Comparison of ENCODE assay signal across 7 mouse cellular contexts in genomic region chr4:43630671-43631045, GRCm38 (mm10). TPM values are rescaled to one million over a fixed set of nuclear protein-coding genes. Genes with fewer than 3 reads are reported as not detected.
DNase-seq lines count a peak whose midpoint lies in the region; ATAC-seq lines count a peak whose summit lies in the region.

No protein-coding gene starts in this region.

- 0 out of 2 replicates have a peak, but pooled peaks have one; percentile 1 for ATAC-seq in lung, embryonic 16.5 days (ENCODE audit: low read depth)
- peak; percentile 41 for ATAC-seq in forebrain, embryonic 14.5 days
- no peak for ATAC-seq in liver, embryonic 12.5 days
- 0 out of 2 replicates have a peak, but pooled peaks have one; percentile 11 for ATAC-seq in stomach, embryonic 15.5 days (ENCODE audit: insufficient read depth, low FRiP score, low read depth)

- peak overlapping the region; percentile 6; the same call in 1 of the 2 replicates for H3K27ac ChIP-seq in lung, embryonic 16.5 days (ENCODE audit: low read length)
- H3K27ac ChIP-seq in forebrain, embryonic 14.5 days (ENCODE audit: low read depth, low read length): peak overlapping the region; percentile 77
- no peak overlapping the region for H3K27ac ChIP-seq in liver, embryonic 12.5 days
- H3K27ac ChIP-seq in stomach, embryonic 15.5 days: peak overlapping the region; percentile 44

- H3K36me3 ChIP-seq in lung, embryonic 16.5 days (ENCODE audit: control insufficient read depth, insufficient read depth, low read length): no peaks in the 10 kb centered on the region
- H3K36me3 ChIP-seq in forebrain, embryonic 14.5 days (ENCODE audit: control insufficient read depth, insufficient read depth, low read length): no peaks in the 10 kb centered on the region
- no peaks in the 10 kb centered on the region for H3K36me3 ChIP-seq in liver, embryonic 12.5 days
- no peaks in the 10 kb centered on the region for H3K36me3 ChIP-seq in stomach, embryonic 15.5 days

- H3K4me2 ChIP-seq in lung, embryonic 16.5 days (ENCODE audit: low read depth, low read length): peak overlapping the region; percentile 81
- peak overlapping the region; percentile 83 for H3K4me2 ChIP-seq in forebrain, embryonic 14.5 days (ENCODE audit: low read length)
- H3K4me2 ChIP-seq in liver, embryonic 12.5 days: peak overlapping the region; percentile 88
- peak overlapping the region; percentile 91 for H3K4me2 ChIP-seq in stomach, embryonic 15.5 days

- DNase-seq in lung, postnatal 14 days: no peak
- DNase-seq in forebrain, embryonic 14.5 days (ENCODE audit: low spot score): peak; percentile 53
- no peak for DNase-seq in ovary, postnatal 14 days (ENCODE audit: low spot score)
- DNase-seq in thymus, adult 18-20 months: no peak

- no peak overlapping the region for H3K4me3 ChIP-seq in lung, embryonic 16.5 days (ENCODE audit: low read length)
- H3K4me3 ChIP-seq in forebrain, embryonic 14.5 days (ENCODE audit: low read depth, low read length): peak overlapping the region; percentile 62; the same call in 1 of the 2 replicates
- peak overlapping the region; percentile 62 for H3K4me3 ChIP-seq in liver, embryonic 12.5 days
- H3K4me3 ChIP-seq in stomach, embryonic 15.5 days (replicated peaks): peak overlapping the region; percentile 61; the same call in 1 of the 2 replicates

- 28% methylated on average over 5 of the region's 5 CpGs for WGBS in lung, embryonic 16.5 days
- WGBS in forebrain, embryonic 14.5 days: 14% methylated on average over 5 of the region's 5 CpGs
- WGBS in liver, embryonic 12.5 days (ENCODE audit: insufficient replicate concordance): 19% methylated on average over 5 of the region's 5 CpGs
- WGBS in stomach, embryonic 15.5 days: 27% methylated on average over 5 of the region's 5 CpGs

- H3K9ac ChIP-seq in lung, embryonic 16.5 days (ENCODE audit: low read length): peak overlapping the region; percentile 84; the same call in 1 of the 2 replicates
- H3K9ac ChIP-seq in forebrain, embryonic 14.5 days (ENCODE audit: low read length): peak overlapping the region; percentile 95
- H3K9ac ChIP-seq in liver, embryonic 12.5 days: no peak overlapping the region
- H3K9ac ChIP-seq in stomach, embryonic 15.5 days: no peak overlapping the region

- H3K9me3 ChIP-seq in lung, embryonic 16.5 days (ENCODE audit: control insufficient read depth, low read length): no peaks in the 10 kb centered on the region; the same call in 1 of the 2 replicates
- no peaks in the 10 kb centered on the region for H3K9me3 ChIP-seq in forebrain, embryonic 14.5 days (replicated peaks; ENCODE audit: control insufficient read depth, low read length)
- H3K9me3 ChIP-seq in liver, embryonic 12.5 days (replicated peaks): peaks cover 7% of the 10 kb centered on the region
- H3K9me3 ChIP-seq in stomach, embryonic 15.5 days: no peaks in the 10 kb centered on the region; the same call in 1 of the 2 replicates

- no peaks in the 10 kb centered on the region; the same call in 1 of the 2 replicates for H3K27me3 ChIP-seq in lung, embryonic 16.5 days (ENCODE audit: control insufficient read depth, insufficient read depth, low read depth, low read length)
- H3K27me3 ChIP-seq in forebrain, embryonic 14.5 days (replicated peaks; ENCODE audit: control insufficient read depth, insufficient read depth, low read length): no peaks in the 10 kb centered on the region
- peaks cover 39% of the 10 kb centered on the region for H3K27me3 ChIP-seq in liver, embryonic 12.5 days (replicated peaks)
- H3K27me3 ChIP-seq in stomach, embryonic 15.5 days (replicated peaks): 0 out of 2 replicates have a peak, but pooled peaks cover 8% of the 10 kb centered on the region

- H3K4me1 ChIP-seq in lung, embryonic 16.5 days (replicated peaks; ENCODE audit: control insufficient read depth, insufficient read depth, low read length): peaks cover 11% of the 10 kb centered on the region
- peaks cover 14% of the 10 kb centered on the region for H3K4me1 ChIP-seq in forebrain, embryonic 14.5 days (ENCODE audit: control insufficient read depth, insufficient read depth, low read length)
- H3K4me1 ChIP-seq in liver, embryonic 12.5 days: peaks cover 34% of the 10 kb centered on the region
- H3K4me1 ChIP-seq in stomach, embryonic 15.5 days: peaks cover 28% of the 10 kb centered on the region

RNA-seq across cellular contexts. Expression of gene Npr2, which starts 1.1 kb away (rescaled TPM):
- 11.1 and 11.6 TPM in 2 replicates for polyA plus RNA-seq in lung, embryonic 16.5 days (2015; fragmentation: Nextera tagmentation; extraction: Ambion mirVana)
- polyA plus RNA-seq in forebrain, embryonic 14.5 days (2014; fragmentation: Nextera tagmentation; extraction: Ambion mirVana): 10.7 and 11.2 TPM in 2 replicates
- polyA plus RNA-seq in liver, embryonic 12.5 days (2016; fragmentation: Nextera tagmentation; extraction: Ambion mirVana): 1.5 and 2.1 TPM in 2 replicates
- 9.3 TPM in 2 replicates for polyA plus RNA-seq in stomach, embryonic 15.5 days (2015; fragmentation: Nextera tagmentation; extraction: Ambion mirVana)

RNA-seq across cellular contexts. Expression of gene Spag8, which starts 22.7 kb away (rescaled TPM):
- 9.0 and 9.6 TPM in 2 replicates for polyA plus RNA-seq in lung, embryonic 16.5 days (2015; fragmentation: Nextera tagmentation; extraction: Ambion mirVana)
- 4.2 and 5.7 TPM in 2 replicates for polyA plus RNA-seq in forebrain, embryonic 14.5 days (2014; fragmentation: Nextera tagmentation; extraction: Ambion mirVana)
- polyA plus RNA-seq in liver, embryonic 12.5 days (2016; fragmentation: Nextera tagmentation; extraction: Ambion mirVana): 0.20 and 0.36 TPM in 2 replicates
- 0.80 and 1.0 TPM in 2 replicates for polyA plus RNA-seq in stomach, embryonic 15.5 days (2015; fragmentation: Nextera tagmentation; extraction: Ambion mirVana)

RNA-seq across cellular contexts. Expression of gene Hint2, which starts 25.6 kb away (rescaled TPM):
- polyA plus RNA-seq in lung, embryonic 16.5 days (2015; fragmentation: Nextera tagmentation; extraction: Ambion mirVana): 120 and 127 TPM in 2 replicates
- polyA plus RNA-seq in forebrain, embryonic 14.5 days (2014; fragmentation: Nextera tagmentation; extraction: Ambion mirVana): 67.0 and 82.7 TPM in 2 replicates
- polyA plus RNA-seq in liver, embryonic 12.5 days (2016; fragmentation: Nextera tagmentation; extraction: Ambion mirVana): 59.8 and 66.1 TPM in 2 replicates
- polyA plus RNA-seq in stomach, embryonic 15.5 days (2015; fragmentation: Nextera tagmentation; extraction: Ambion mirVana): 108 and 116 TPM in 2 replicates

RNA-seq across cellular contexts. Expression of gene Tmem8b, which starts 38.1 kb away (rescaled TPM):
- polyA plus RNA-seq in lung, embryonic 16.5 days (2015; fragmentation: Nextera tagmentation; extraction: Ambion mirVana): 4.8 and 5.4 TPM in 2 replicates
- 5.6 and 7.3 TPM in 2 replicates for polyA plus RNA-seq in forebrain, embryonic 14.5 days (2014; fragmentation: Nextera tagmentation; extraction: Ambion mirVana)
- polyA plus RNA-seq in liver, embryonic 12.5 days (2016; fragmentation: Nextera tagmentation; extraction: Ambion mirVana): 0.44 and 0.53 TPM in 2 replicates
- polyA plus RNA-seq in stomach, embryonic 15.5 days (2015; fragmentation: Nextera tagmentation; extraction: Ambion mirVana): 4.0 and 4.6 TPM in 2 replicates

RNA-seq across cellular contexts. Expression of gene Fam221b, which starts 38.3 kb away (rescaled TPM):
- polyA plus RNA-seq in lung, embryonic 16.5 days (2015; fragmentation: Nextera tagmentation; extraction: Ambion mirVana): 2.2 and 2.8 TPM in 2 replicates
- polyA plus RNA-seq in forebrain, embryonic 14.5 days (2014; fragmentation: Nextera tagmentation; extraction: Ambion mirVana): 2.1 and 2.2 TPM in 2 replicates
- 1.5 and 1.8 TPM in 2 replicates for polyA plus RNA-seq in liver, embryonic 12.5 days (2016; fragmentation: Nextera tagmentation; extraction: Ambion mirVana)
- 2.5 and 4.1 TPM in 2 replicates for polyA plus RNA-seq in stomach, embryonic 15.5 days (2015; fragmentation: Nextera tagmentation; extraction: Ambion mirVana)

Comparison
In these comparisons a context has a peak if more than half of its experiments do, and no peak if none do; other contexts are left out.
1. H3K9ac ChIP-seq: peak in lung, embryonic 16.5 days (single experiment) and forebrain, embryonic 14.5 days (single experiment); none in liver, embryonic 12.5 days (single experiment) and stomach, embryonic 15.5 days (single experiment).
2. Peak in every context shown above with its lines, with median percentiles within 50 percentile points of each other: H3K4me2 ChIP-seq.